Mouse (Mus musculus) gastrocnemius, adult 2 months (tissue): ENCODE results near the gene Gm21616. TPM values are rescaled to one million over a fixed set of nuclear protein-coding genes. Genes with fewer than 3 reads are reported as not detected.
"Not testable (repeated sequence)": the region's sequence is repeated elsewhere in the genome, so short reads cannot be mapped to it uniquely, and the experiment has no call there.

Experiments used
- DNase-seq: peaks from one replicate; pipeline ENCODE4 v3.0.0; 2022
- H3K27ac ChIP-seq: fragments of 200-600 bp; 2 replicates; pipeline ENCODE4 v1.8.1; 2022; ENCODE audit warnings: mild to moderate bottlenecking
- H3K4me3 ChIP-seq: fragments of 200-600 bp; 2 replicates; pipeline ENCODE4 v1.8.1; 2022; ENCODE audit warnings: mild to moderate bottlenecking, moderate library complexity
- intact Hi-C: fragments of 180-260 bp; cut with DNase I; formaldehyde crosslinking; loops from one replicate; pipeline ENCODE4 v1.15.1; 2025
- long read RNA-seq, 2 experiments: library from polyadenylated mRNA; stranded (forward); transcript quantifications; one replicate each; pipeline ENCODE4 v2.0.0; 2021
- total RNA-seq, 2 experiments: library from RNA; stranded (reverse); gene quantifications; 2 replicates each; pipeline ENCODE4 v1.2.3; 2021

Gm21616 gene
- not detected for total RNA-seq
- long read RNA-seq, experiment 1 = 0 reads
- long read RNA-seq, experiment 2 = 0 reads

GRCm38 (mm10) chrX:125435242-125435641 lies at the start of gene Gm21616:
TSS of gene Gm21616 (plus strand) at chrX:125435542.
- H3K4me3 ChIP-seq, H3K27ac ChIP-seq, DNase-seq, intact Hi-C loops: not testable (repeated sequence)
